Mouse (Mus musculus) heart, postnatal 10 days (tissue): ENCODE results near the gene Zfp551. TPM values are rescaled to one million over a fixed set of nuclear protein-coding genes. Genes with fewer than 3 reads are reported as not detected.

Source experiments
- DNase-seq, 2 experiments: peaks; one replicate each; pipeline ENCODE4 v3.0.0; 2021
- intact Hi-C: fragments of 180-260 bp; cut with DNase I; formaldehyde crosslinking; loops from one replicate; pipeline ENCODE4 v1.15.1; 2025
- total RNA-seq, 2 experiments: library from RNA; stranded (reverse); gene quantifications; 2 replicates each; pipeline ENCODE4 v1.2.3; 2021

Zfp551 gene
- total RNA-seq: 1 to 10 TPM; 2.9 to 4.0 TPM

GRCm38 (mm10) chr7:12422245-12422849 is at the start of gene Zfp551:
Gene Zfp551 (minus strand): TSS chr7:12422751.
- peak; percentile 71 to 75 for DNase-seq
- intact Hi-C loops: loop anchor here (5.0 kb wide), 1 partner anchor 55 kb away; the partner anchor contains the start of gene Zfp606

- intact Hi-C loops: loop anchor here (5.0 kb wide), 1 partner anchor 54 kb away; the partner anchor contains the start of gene Zfp606
Observed at GRCm38 (mm10) chr7:12422855-12423254, 304 bp upstream of the Zfp551 start.

DNA sequence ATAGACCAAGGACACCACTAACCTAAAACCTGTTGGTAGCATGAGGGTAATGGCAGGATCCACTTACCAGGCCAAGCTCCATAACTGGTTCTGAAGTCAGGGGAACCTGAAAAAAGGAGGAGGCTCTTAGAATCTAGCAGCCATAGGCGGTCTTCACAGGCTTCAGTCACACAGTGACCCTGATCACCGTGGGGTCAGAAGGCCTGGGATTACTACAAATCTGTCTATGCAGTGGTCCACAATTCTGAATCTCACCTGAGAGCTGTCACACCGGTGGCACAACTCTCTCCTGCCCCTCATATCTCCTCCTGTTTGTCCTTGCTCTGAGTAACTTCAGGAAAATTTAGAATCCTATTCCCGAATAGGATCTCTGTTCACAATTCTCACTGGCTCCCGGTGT is 810 bp downstream of the Zfp551 start:
- intact Hi-C loops: loop anchor here (5.0 kb wide), 1 partner anchor 56 kb away; the partner anchor contains the start of gene Zfp606
- DNase-seq: peak in 1 of 2 experiments; percentile 3

More at GRCm38 (mm10) chr7:12422855-12423254, 304 bp upstream of the Zfp551 start:
- no peak for DNase-seq

GRCm38 (mm10) chr7:12369173-12369572 is 53.4 kb downstream of the Zfp551 start, which contains the start of gene Vmn1r84:
Gene Vmn1r84 (minus strand): TSS chr7:12369273.
- intact Hi-C loops: no loop called here
- DNase-seq: no peak

Other genes starting within 250 kb of the Zfp551 start
- gene Vmn1r80, start 233.5 kb downstream of the Zfp551 start, total RNA-seq: not detected
- not detected for gene Vmn1r81, start 154.5 kb downstream of the Zfp551 start, total RNA-seq
- not detected for gene Vmn1r82, start 122.3 kb downstream of the Zfp551 start, total RNA-seq
- not detected for gene Vmn1r83, start 93.3 kb downstream of the Zfp551 start, total RNA-seq
- not detected for gene Vmn1r84, start 53.5 kb downstream of the Zfp551 start, total RNA-seq
- gene Zfp606, start 55.5 kb upstream of the Zfp551 start, total RNA-seq: 10 to 100 TPM; 14.4 to 17.5 TPM
- gene 2900092C05Rik, start 89.8 kb upstream of the Zfp551 start, total RNA-seq: not detected
- gene Vmn2r53, start 186.0 kb upstream of the Zfp551 start, total RNA-seq: under 1 TPM; 0.02 TPM
- gene Vmn2r54, start 217.6 kb upstream of the Zfp551 start, total RNA-seq: not detected